Mouse (Mus musculus) liver, embryonic 14.5 days (tissue): ENCODE results near the gene Kazn.

Source experiments
- CTCF ChIP-seq: IDR thresholded peaks from 2 replicates; pipeline ENCODE4 v1.5.1; 2016; ENCODE audit warnings: antibody characterized with exemption, low read depth, control low read depth
- EP300 ChIP-seq: IDR thresholded peaks from 2 replicates; pipeline ENCODE4 v1.6.1; 2016; ENCODE audit warnings: antibody characterized with exemption, low read depth

DNA sequence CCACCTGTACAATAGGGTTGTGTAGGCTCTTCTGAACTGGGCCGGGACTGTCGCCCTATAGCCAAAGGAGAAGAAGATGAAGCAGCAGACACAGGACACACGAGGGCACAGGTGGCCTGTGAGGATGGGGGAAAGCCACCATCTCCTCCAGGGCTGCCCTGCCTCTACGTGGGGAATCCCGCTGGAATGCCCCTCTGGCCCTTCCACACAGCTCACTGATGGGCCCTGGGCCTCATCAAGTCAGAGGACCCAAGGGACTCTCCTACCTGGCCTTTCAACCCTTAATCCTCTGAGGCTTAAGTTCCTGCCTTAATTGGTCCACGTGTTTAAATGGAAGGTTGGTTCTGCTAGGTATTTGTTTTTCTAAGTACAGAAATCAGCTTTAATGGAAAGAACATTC, 95.9 kb downstream of the Kazn start:
- TF ChIP-seq CTCF (no peak), EP300 (no peak)
